Mouse (Mus musculus) CH12.LX (cell line): ENCODE data around the gene 4930562C15Rik. TPM values are rescaled to one million over a fixed set of nuclear protein-coding genes. Genes with fewer than 3 reads are reported as not detected.

Source experiments
- DNase-seq: peaks from one replicate; pipeline ENCODE4 v3.0.0-alpha.2; 2013; ENCODE audit errors: extremely low read depth
- H3K27ac ChIP-seq: 2 replicates; pipeline ENCODE4 v1.5.1; 2012; ENCODE audit warnings: low read depth, mild to moderate bottlenecking, control low read depth, moderate library complexity; ENCODE audit not compliant: insufficient read depth
- H3K27me3 ChIP-seq: replicated peaks from 2 replicates; pipeline ENCODE3; 2012; ENCODE audit warnings: inconsistent platforms
- H3K36me3 ChIP-seq, 2 experiments: replicated peaks in 1 of 2; 2 replicates each; pipeline versions ENCODE3 to v1.6.1; 2012; ENCODE audit warnings: inconsistent platforms in 1 of 2, low read length in 1 of 2, mild to moderate bottlenecking in 1 of 2, mixed read lengths in 1 of 2, moderate library complexity in 1 of 2; ENCODE audit not compliant: control insufficient read depth in 1 of 2, insufficient read depth in 1 of 2
- H3K4me1 ChIP-seq, 2 experiments: 2 replicates each; pipeline ENCODE4 v1.6.1; 2012; ENCODE audit warnings: inconsistent platforms in 1 of 2, moderate library complexity in 1 of 2; ENCODE audit not compliant: insufficient read depth in 2 of 2, control insufficient read depth in 1 of 2
- H3K4me2 ChIP-seq: 2 replicates; pipeline ENCODE4 v1.6.1; 2012; ENCODE audit warnings: low read depth, mild to moderate bottlenecking, control low read depth; ENCODE audit not compliant: poor library complexity, insufficient read depth, severe bottlenecking
- H3K4me3 ChIP-seq, 3 experiments: fragments of 150-350 bp in 1 of 3; sonication (generic) in 1 of 3; replicated peaks in 1 of 3; 2 replicates each; pipeline versions ENCODE3 to v1.5.1; 2011 to 2012; ENCODE audit warnings: low read depth in 2 of 3, low read length in 2 of 3, mild to moderate bottlenecking in 2 of 3, moderate library complexity in 2 of 3, control low read depth in 1 of 3, improper control_type of control experiment in 1 of 3, inconsistent platforms in 1 of 3, mixed read lengths in 1 of 3; ENCODE audit not compliant: poor library complexity in 1 of 3
- H3K79me2 ChIP-seq: replicated peaks from 2 replicates; pipeline ENCODE4 v1.6.1; 2012; ENCODE audit warnings: mild to moderate bottlenecking, moderate library complexity; ENCODE audit not compliant: control insufficient read depth, poor library complexity, insufficient read depth, severe bottlenecking; ENCODE audit errors: extremely low read depth
- H3K9ac ChIP-seq: 2 replicates; pipeline ENCODE4 v1.6.1; 2012; ENCODE audit warnings: low read depth, mild to moderate bottlenecking, control low read depth, moderate library complexity; ENCODE audit not compliant: insufficient read depth
- H3K9me3 ChIP-seq: replicated peaks from 2 replicates; pipeline ENCODE3; 2012; ENCODE audit warnings: low read length, inconsistent platforms, mixed read lengths
- CHD1 ChIP-seq: IDR thresholded peaks from 2 replicates; pipeline ENCODE4 v1.6.1; 2012; ENCODE audit warnings: low read depth, low read length, improper control_type of control experiment, inconsistent platforms
- E2F4 ChIP-seq: IDR thresholded peaks from 2 replicates; pipeline ENCODE4 v1.6.1; 2011; ENCODE audit warnings: low read depth, low read length, improper control_type of control experiment; ENCODE audit not compliant: insufficient replicate concordance
- EP300 ChIP-seq: IDR thresholded peaks from 2 replicates; pipeline ENCODE4 v1.6.1; 2011; ENCODE audit warnings: low read length, improper control_type of control experiment
- HCFC1 ChIP-seq: IDR thresholded peaks from 2 replicates; pipeline ENCODE4 v1.6.1; 2012; ENCODE audit warnings: low read depth, mild to moderate bottlenecking, inconsistent platforms, low read length, improper control_type of control experiment
- JUN ChIP-seq: IDR thresholded peaks from 2 replicates; pipeline ENCODE4 v1.6.1; 2011; ENCODE audit warnings: low read depth, mild to moderate bottlenecking, low read length, improper control_type of control experiment, moderate library complexity; ENCODE audit not compliant: insufficient read depth
- JUND ChIP-seq: conservative IDR thresholded peaks from 2 replicates; pipeline ENCODE4 v1.6.1; 2011; ENCODE audit warnings: low read depth, low read length, improper control_type of control experiment
- KAT2A ChIP-seq: IDR thresholded peaks from 2 replicates; pipeline ENCODE4 v1.6.1; 2012; ENCODE audit warnings: low read length, improper control_type of control experiment, inconsistent platforms; ENCODE audit not compliant: insufficient replicate concordance
- MAFK ChIP-seq: IDR thresholded peaks from 2 replicates; pipeline ENCODE4 v1.6.1; 2011; ENCODE audit warnings: low read length, improper control_type of control experiment; ENCODE audit not compliant: insufficient replicate concordance
- MAX ChIP-seq: IDR thresholded peaks from 2 replicates; pipeline ENCODE4 v1.6.1; 2011; ENCODE audit warnings: low read length, improper control_type of control experiment
- MAZ ChIP-seq: IDR thresholded peaks from 2 replicates; pipeline ENCODE4 v1.6.1; 2012; ENCODE audit warnings: low read depth, mild to moderate bottlenecking, inconsistent platforms, low read length, improper control_type of control experiment, moderate library complexity
- MXI1 ChIP-seq: IDR thresholded peaks from 2 replicates; pipeline ENCODE4 v1.6.1; 2011; ENCODE audit warnings: mild to moderate bottlenecking, low read depth, low read length, improper control_type of control experiment
- NELFE ChIP-seq: IDR thresholded peaks from 2 replicates; pipeline ENCODE4 v1.6.1; 2011; ENCODE audit warnings: low read depth, low read length, improper control_type of control experiment
- NRF1 ChIP-seq: IDR thresholded peaks from 2 replicates; pipeline ENCODE4 v1.6.1; 2014; ENCODE audit warnings: low read depth, mild to moderate bottlenecking, inconsistent platforms, low read length, improper control_type of control experiment, moderate library complexity
- PAX5 ChIP-seq: IDR thresholded peaks from 2 replicates; pipeline ENCODE4 v1.6.1; 2012; ENCODE audit warnings: low read length, inconsistent platforms, mixed read lengths
- POLR2A ChIP-seq: IDR thresholded peaks from 2 replicates; pipeline ENCODE4 v1.6.1; 2011; ENCODE audit warnings: low read depth, mild to moderate bottlenecking, improper control_type of control experiment, low read length
- RAD21 ChIP-seq: IDR thresholded peaks from 2 replicates; pipeline ENCODE4 v1.6.1; 2011; ENCODE audit warnings: low read depth, mild to moderate bottlenecking, low read length, improper control_type of control experiment, moderate library complexity
- SMC3 ChIP-seq: IDR thresholded peaks from 2 replicates; pipeline ENCODE4 v1.6.1; 2011; ENCODE audit warnings: low read depth, low read length, improper control_type of control experiment
- TCF12 ChIP-seq: IDR thresholded peaks from 2 replicates; pipeline ENCODE4 v1.6.1; 2014; ENCODE audit warnings: low read depth, mild to moderate bottlenecking, inconsistent platforms, low read length, improper control_type of control experiment
- UBTF ChIP-seq: IDR thresholded peaks from 2 replicates; pipeline ENCODE4 v1.6.1; 2012; ENCODE audit warnings: low read depth, mild to moderate bottlenecking, inconsistent platforms, low read length, improper control_type of control experiment, moderate library complexity
- ZC3H11A ChIP-seq: IDR thresholded peaks from 2 replicates; pipeline ENCODE4 v1.6.1; 2012; ENCODE audit warnings: low read depth, mild to moderate bottlenecking, inconsistent platforms, low read length, improper control_type of control experiment
- ZKSCAN1 ChIP-seq: IDR thresholded peaks from 2 replicates; pipeline ENCODE4 v1.6.1; 2012; ENCODE audit warnings: low read depth, inconsistent platforms, low read length, improper control_type of control experiment, borderline replicate concordance
- dilution Hi-C: fragments of 300-500 bp; cut with MboI; formaldehyde crosslinking; loops from 2 replicates; pipeline ENCODE4 v1.14.3; 2020; ENCODE audit warnings: low sequenced_read_pairs; ENCODE audit not compliant: extremely low pct_unique_long_range_greater_than_20kb, extremely low pct_ligation_motif_present
- in situ Hi-C: fragments of 300-500 bp; cut with MboI; formaldehyde crosslinking; loops from 3 replicates; pipeline ENCODE4 v1.14.3; 2019; ENCODE audit warnings: low sequenced_read_pairs, low pct_ligation_motif_present, low pct_unique_long_range_greater_than_20kb, mixed read lengths
- polyA plus RNA-seq: library from polyadenylated mRNA; unstranded; fragments of >175 nt; gene quantifications from 2 replicates; pipeline ENCODE4 v1.2.1, GENCODE M21; 2012; ENCODE audit warnings: low read depth; ENCODE audit not compliant: insufficient read length
- total RNA-seq, 2 experiments: library from RNA; depleted of rRNA; stranded (reverse); fragments of 300-350 nt in 1 of 2; fragments of >200 nt in 1 of 2; gene quantifications; 2 replicates each; pipeline ENCODE4 v1.2.3; 2012 to 2014

4930562C15Rik gene
- total and polyA plus RNA-seq, 3 experiments, result 0.13 to 0.80 (median 0.20) TPM

DNA sequence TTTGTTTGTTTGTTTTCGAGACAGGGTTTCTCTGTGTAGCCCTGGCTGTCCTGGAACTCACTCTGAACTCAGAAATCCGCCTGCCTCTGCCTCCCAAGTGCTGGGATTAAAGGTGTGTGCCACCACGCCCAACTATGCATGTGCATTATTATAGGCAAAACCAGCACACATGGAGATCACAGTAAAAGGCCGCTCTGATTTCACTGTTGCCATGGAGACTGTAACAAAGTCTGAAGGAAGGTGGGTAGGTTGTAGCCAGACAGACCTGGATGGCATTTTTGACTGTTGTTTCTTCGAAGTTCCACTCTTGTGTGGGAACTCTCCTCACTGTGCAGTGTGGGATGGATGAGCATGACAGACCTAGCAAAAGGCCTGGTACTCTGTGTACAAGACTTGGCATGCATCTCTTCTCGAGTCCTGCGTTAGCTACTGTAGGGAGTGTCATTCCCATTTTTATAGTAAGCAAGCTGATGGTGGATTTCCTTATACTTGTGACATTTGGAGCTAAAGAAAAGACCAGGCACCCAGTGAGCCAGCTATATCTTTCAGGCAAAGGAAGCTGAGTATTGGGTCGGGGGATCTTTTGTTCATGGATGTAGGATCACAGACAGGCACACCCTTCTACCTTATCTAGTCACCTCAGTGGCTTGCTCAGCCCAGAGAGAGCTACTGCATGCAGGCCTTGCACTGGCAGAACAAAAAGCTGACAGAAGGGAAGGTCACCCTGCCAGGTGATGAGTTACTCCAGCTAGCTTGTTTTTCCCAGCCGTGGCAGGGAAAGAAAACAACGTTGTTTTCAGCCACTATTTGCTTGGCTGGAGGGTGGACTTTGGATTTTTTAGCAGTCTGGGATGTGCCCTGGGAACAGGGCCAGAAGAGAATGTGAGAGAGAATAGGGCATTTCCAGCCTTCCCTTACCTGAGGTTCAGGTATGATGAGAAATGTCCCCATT is 46.5 kb downstream of the 4930562C15Rik start:
- H3K4me2 ChIP-seq, result peak overlapping the region; percentile 89
- dilution Hi-C loops (no loop called here), in situ Hi-C loops (no loop called here)
- H3K4me3 ChIP-seq, result peak overlapping the region in 2 of 3 experiments; percentile 10 to 72
- DNase-seq, result no peak
- no peaks in the 10 kb centered on the region for H3K27me3 ChIP-seq
- no peak overlapping the region for H3K27ac ChIP-seq
- H3K4me1 ChIP-seq, result peaks cover 18 to 39% of the 10 kb centered on the region in 2 experiments
- TF ChIP-seq RAD21, result no peak
- peak; percentile 43; the same call in 1 of the 2 replicates for TF ChIP-seq MXI1
- H3K9me3 ChIP-seq, result no peaks in the 10 kb centered on the region
- H3K9ac ChIP-seq, result peak overlapping the region; percentile 89; the same call in 1 of the 2 replicates
- peaks cover 20% of the 10 kb centered on the region for H3K79me2 ChIP-seq
- H3K36me3 ChIP-seq, result peaks cover 0 to 14% of the 10 kb centered on the region in 2 experiments

DNA sequence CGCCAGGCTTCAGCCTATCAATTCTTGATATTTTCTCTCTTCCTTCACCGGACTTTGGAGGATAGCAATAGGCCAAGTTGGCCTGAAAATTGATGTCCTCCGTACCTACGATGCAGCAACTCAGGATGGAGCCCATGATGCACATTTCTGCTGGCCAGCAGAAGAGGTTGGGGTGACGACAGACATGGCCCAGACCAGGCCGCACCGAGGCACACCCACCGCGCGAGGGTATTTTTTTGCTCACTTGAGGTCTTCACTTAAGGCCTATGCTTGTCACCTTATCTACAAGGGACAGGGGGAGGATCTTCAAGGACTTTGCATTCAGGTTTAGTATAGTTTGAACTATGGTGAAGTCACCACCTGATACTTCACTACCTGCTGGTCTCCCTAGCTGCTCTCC is 49.7 kb downstream of the 4930562C15Rik start:
- no peaks in the 10 kb centered on the region for H3K79me2 ChIP-seq
- H3K4me2 ChIP-seq, result no peak overlapping the region
- H3K4me1 ChIP-seq, result peaks cover 12 to 40% of the 10 kb centered on the region in 2 experiments

DNA sequence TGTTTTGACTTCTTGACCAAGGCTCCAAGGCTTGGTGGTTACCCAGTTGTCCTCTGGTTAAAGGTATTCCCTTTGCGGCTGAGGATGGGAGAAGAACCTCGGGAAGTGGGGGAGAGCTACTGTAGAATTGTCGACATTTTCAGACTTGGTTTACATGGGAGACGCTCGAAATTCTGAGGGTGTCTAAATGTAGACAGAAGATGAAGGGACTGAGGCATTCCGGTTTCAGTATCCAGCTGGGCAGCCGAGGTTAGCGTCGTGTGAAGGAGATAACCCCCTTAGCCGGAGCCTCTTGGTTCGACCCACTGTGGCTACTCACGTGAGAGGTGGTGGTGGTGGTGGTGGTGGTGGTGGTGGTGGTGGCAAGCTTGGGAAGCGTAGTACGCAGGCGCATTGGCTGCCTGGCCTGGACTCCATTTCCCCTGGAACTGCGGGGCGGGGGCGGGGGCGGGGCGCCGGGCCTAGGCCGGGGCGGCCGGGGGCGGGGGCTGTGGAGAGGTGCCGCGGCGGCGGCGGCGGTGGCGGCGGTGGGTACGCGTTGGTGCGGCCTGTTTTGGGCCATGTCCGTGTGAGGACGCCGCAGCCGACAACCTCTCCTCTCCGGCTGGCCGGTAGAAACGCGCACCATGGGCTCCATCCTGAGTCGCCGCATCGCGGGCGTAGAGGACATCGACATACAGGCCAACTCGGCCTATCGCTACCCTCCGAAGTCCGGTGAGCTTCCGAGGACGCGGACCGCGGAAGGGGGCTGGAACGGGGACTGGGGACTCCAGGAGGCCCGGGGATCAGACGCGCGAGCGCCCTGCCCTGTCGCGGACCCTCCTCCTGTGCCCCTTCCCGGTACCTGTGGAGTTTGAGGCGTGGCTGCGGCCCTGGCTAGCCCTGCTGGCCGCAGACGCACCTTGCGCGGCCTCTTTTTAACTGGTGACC is 50.8 kb downstream of the 4930562C15Rik start, which contains the start of gene Mgrn1:
Mgrn1 (plus strand) TSS at position 490 of the 930 bp plus-strand sequence.
- in situ Hi-C loops, result no loop called here
- Histone ChIP-seq H3K4me1 (peaks cover 12 to 38% of the 10 kb centered on the region in 2 experiments), H3K27ac (no peak within 1 kb of the TSS), H3K9ac (peak within 1 kb of the TSS; percentile 76), H3K9me3 (no peaks in the 10 kb centered on the region), H3K4me2 (peak within 1 kb of the TSS; percentile 53), H3K4me3 (peak within 1 kb of the TSS; percentile 64 to 81 (median 79)), H3K79me2 (peaks cover 2% of the 10 kb centered on the region; the same call in 1 of the 2 replicates), H3K27me3 (no peaks in the 10 kb centered on the region), H3K36me3 (no peaks in the 10 kb centered on the region)
- DNase-seq, result peak; percentile 82
- dilution Hi-C loops, result no loop called here
- TF ChIP-seq ZC3H11A (no peak), MAZ (peak; percentile 66), CHD1 (peak; percentile 98), ZKSCAN1 (no peak), PAX5 (no peak), MAX (peak; percentile 52; the same call in 1 of the 2 replicates), MAFK (no peak; the same call in 1 of the 2 replicates), HCFC1 (peak; percentile 62), NRF1 (peak; percentile 77), RAD21 (no peak), JUND (no peak), SMC3 (no peak), UBTF (no peak; the same call in 1 of the 2 replicates), NELFE (peak; percentile 65), KAT2A (0 out of 2 replicates have a peak, but pooled peaks have one; percentile 21), JUN (no peak)

More for the DNA sequence above, 49.7 kb downstream of the 4930562C15Rik start:
- dilution Hi-C loops (no loop called here), in situ Hi-C loops (no loop called here)
- Histone ChIP-seq H3K27me3 (no peaks in the 10 kb centered on the region), H3K36me3 (no peaks in the 10 kb centered on the region), H3K9ac (no peak overlapping the region), H3K27ac (no peak overlapping the region), H3K4me3 (no peak overlapping the region), H3K9me3 (no peaks in the 10 kb centered on the region)
- DNase-seq, result no peak
- no peak for TF ChIP-seq HCFC1
- TF ChIP-seq TCF12, result no peak
- TF ChIP-seq MAZ, result no peak
- no peak for TF ChIP-seq CHD1
- no peak for TF ChIP-seq EP300
- TF ChIP-seq PAX5, result no peak
- no peak for TF ChIP-seq POLR2A
- TF ChIP-seq E2F4, result no peak
